Mouse (Mus musculus) E14TG2a.4 (cell line): ENCODE measurements around the gene Fndc8.

ENCODE experiments used
- CTCF ChIP-seq: conservative IDR thresholded peaks from 2 replicates; pipeline ENCODE4 v1.5.1; 2014; ENCODE audit warnings: low read length
- POU5F1 ChIP-seq: IDR thresholded peaks from 2 replicates; pipeline ENCODE4 v1.6.1; 2014; ENCODE audit warnings: low read length, borderline replicate concordance

GRCm38 (mm10) chr11:82883180-82883579 is 8.7 kb upstream of the Fndc8 start:
- no peak for TF ChIP-seq CTCF
- no peak for TF ChIP-seq POU5F1
